Mouse (Mus musculus) limb, embryonic 12.5 days (tissue): ENCODE measurements around the gene Pafah2. TPM values are rescaled to one million over a fixed set of nuclear protein-coding genes. Genes with fewer than 3 reads are reported as not detected.

Source experiments
- ATAC-seq: fragments of 200-750 bp; cut with Nextera tagmentation; 2 replicates; pipeline ENCODE4 v1.8.0; 2017; ENCODE audit warnings: low read depth, moderate TSS enrichment; ENCODE audit not compliant: insufficient number of reproducible peaks, insufficient read depth, low FRiP score, low TSS enrichment
- H3K27ac ChIP-seq: fragments of 300-500 bp; sonication (generic); 2 replicates; pipeline ENCODE4 v1.5.1; 2016; ENCODE audit warnings: mild to moderate bottlenecking, moderate library complexity
- H3K27me3 ChIP-seq: fragments of 300-500 bp; sonication (generic); 2 replicates; pipeline ENCODE4 v1.6.1; 2016; ENCODE audit warnings: mild to moderate bottlenecking, moderate library complexity
- H3K36me3 ChIP-seq: fragments of 300-500 bp; sonication (generic); 2 replicates; pipeline ENCODE4 v1.6.1; 2016; ENCODE audit warnings: mild to moderate bottlenecking, moderate library complexity
- H3K4me1 ChIP-seq: fragments of 300-500 bp; sonication (generic); replicated peaks from 2 replicates; pipeline ENCODE4 v1.6.1; 2016
- H3K4me2 ChIP-seq: fragments of 300-500 bp; sonication (generic); 2 replicates; pipeline ENCODE4 v1.6.1; 2016; ENCODE audit warnings: mild to moderate bottlenecking, moderate library complexity
- H3K4me3 ChIP-seq: fragments of 300-500 bp; sonication (generic); replicated peaks from 2 replicates; pipeline ENCODE4 v1.5.1; 2016; ENCODE audit warnings: mild to moderate bottlenecking
- H3K9ac ChIP-seq: fragments of 300-500 bp; sonication (generic); replicated peaks from 2 replicates; pipeline ENCODE4 v1.6.1; 2016; ENCODE audit warnings: mild to moderate bottlenecking, moderate library complexity
- H3K9me3 ChIP-seq: fragments of 300-500 bp; sonication (generic); 2 replicates; pipeline ENCODE4 v1.6.1; 2016; ENCODE audit warnings: mild to moderate bottlenecking, moderate library complexity
- WGBS: fragments of 180-500 bp; shearing (Covaris S2); methylation state at CpG from one replicate; pipeline ENCODE4 v1.1.7; 2016; 5-methylcytosine and 5-hydroxymethylcytosine counted together
- polyA plus RNA-seq: library from polyadenylated mRNA; unstranded; fragments of >200 nt; fragmentation: Nextera tagmentation; extraction: Ambion mirVana; gene quantifications from 2 replicates; pipeline ENCODE4 v1.2.1, GENCODE M21; 2016

The Pafah2 gene
- polyA plus RNA-seq, 1 experiment from 2014 or later = 9.7 TPM

DNA sequence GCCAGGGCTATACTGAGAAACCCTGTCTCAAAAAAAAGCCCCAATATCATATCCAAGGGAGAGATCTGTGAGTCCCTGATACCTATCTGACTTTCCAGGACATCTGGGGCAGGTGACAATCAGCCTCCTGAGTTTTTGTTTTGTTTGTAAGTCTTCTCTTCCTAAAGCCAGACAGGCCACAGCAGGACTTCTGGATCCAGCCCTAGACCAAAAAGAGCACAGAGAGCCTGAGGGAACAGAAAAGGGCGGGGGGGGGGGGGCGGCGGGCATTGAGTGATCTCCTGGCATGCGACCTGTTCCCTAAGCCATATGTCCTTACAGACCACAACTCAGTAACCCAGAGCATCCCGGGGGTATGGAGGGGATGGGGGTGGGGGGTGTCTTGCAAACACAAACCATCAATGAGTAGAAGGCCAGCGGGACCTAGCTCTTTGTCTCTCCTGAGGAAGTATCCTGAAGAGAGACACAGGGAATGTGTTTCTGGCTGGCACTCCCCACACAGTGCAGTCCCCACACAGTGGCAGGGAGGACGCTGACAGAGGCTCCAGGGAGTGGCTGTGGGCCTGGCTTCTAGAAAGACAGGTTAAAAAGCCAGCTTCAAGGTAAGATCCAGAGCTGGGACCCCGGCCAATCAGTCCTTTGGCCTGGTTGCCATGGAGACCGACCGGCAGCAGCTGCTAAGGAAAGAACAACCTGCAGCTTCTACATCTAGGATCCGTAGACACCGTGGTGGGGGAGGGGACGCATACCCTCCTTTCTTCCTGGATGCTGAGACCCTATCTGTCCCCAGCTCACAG is 53.7 kb downstream of the Pafah2 start:
- Histone ChIP-seq H3K9me3 (no peaks in the 10 kb centered on the region), H3K27ac (no peak overlapping the region), H3K4me2 (0 out of 2 replicates have a peak overlapping the region, but pooled peaks have one; percentile 39), H3K27me3 (peaks cover 64% of the 10 kb centered on the region), H3K4me1 (peaks cover 21% of the 10 kb centered on the region), H3K9ac (no peak overlapping the region), H3K36me3 (no peaks in the 10 kb centered on the region), H3K4me3 (no peak overlapping the region)
- 25% methylated on average over 13 of the region's 13 CpGs for WGBS
- ATAC-seq = no peak

DNA sequence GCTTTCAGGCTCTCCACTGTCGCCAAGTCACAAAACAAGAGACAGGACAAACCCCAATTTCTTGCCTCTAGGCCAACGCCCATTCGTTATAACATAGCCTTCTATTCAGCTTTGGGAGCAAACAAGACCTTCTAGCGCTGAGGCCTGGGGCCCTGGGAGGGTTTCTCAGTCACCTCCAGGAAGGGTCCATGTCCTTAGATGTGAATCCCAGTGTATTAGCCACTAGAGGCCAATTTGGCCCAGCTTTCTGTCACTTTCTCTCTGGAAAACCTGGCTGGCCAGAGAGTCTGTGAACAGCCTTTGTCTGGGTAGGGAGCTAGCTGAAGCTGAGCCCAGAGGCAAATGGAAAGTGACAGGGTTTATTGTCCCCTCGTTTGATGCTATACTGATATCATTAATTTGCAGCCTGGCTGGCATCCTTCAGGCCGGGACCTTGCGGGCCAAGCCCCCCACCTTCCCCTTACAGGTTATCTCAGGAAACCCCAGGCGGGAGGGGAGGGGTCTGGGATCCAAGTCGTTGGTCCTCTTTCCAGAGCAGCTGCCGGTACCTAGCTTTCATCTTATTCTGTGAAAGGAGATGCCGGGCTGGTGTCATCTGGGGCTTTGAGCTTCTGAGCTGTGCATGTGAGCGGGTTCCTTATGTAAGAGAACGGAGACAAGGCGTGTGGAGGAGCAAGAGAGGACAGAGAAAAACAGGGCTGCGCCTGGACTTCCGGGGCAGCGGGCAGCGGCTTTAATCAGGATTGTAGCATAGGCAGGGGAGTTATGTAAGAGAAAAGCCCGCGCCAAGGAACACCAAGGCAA is 54.5 kb downstream of the Pafah2 start:
- no peak for ATAC-seq
- peaks cover 70% of the 10 kb centered on the region for H3K27me3 ChIP-seq

DNA sequence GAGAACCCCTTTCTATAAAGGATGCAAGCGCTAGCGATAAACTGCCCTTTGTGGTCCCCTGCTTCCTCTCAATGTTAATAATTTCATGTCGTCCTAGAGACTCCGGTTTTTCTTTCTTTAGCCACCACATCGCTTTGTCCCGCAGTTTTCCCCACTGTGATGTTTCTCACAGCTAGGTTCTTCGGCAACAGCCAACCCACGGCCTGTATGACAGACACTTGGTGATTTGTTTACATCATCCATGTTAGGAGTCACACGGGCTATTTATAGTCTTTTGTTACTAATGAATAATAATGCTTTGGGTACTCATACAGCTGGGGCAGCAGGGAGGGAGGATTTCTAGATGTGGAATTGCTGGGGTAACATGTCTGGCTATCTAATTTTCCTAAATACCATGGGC is 55.4 kb downstream of the Pafah2 start:
- no peak overlapping the region for H3K4me2 ChIP-seq
- no peak overlapping the region for H3K27ac ChIP-seq
- H3K4me1 ChIP-seq = peaks cover 21% of the 10 kb centered on the region
- no peaks in the 10 kb centered on the region for H3K9me3 ChIP-seq
- 75% methylated on average over 9 of the region's 9 CpGs for WGBS
- ATAC-seq = no peak
- no peak overlapping the region for H3K9ac ChIP-seq
- no peaks in the 10 kb centered on the region for H3K36me3 ChIP-seq
- peaks cover 70% of the 10 kb centered on the region for H3K27me3 ChIP-seq
- H3K4me3 ChIP-seq = no peak overlapping the region

More for the DNA sequence above, 54.5 kb downstream of the Pafah2 start:
- Histone ChIP-seq H3K36me3 (no peaks in the 10 kb centered on the region), H3K4me1 (peaks cover 21% of the 10 kb centered on the region), H3K27ac (no peak overlapping the region), H3K4me2 (peak overlapping the region; percentile 39), H3K4me3 (no peak overlapping the region; the same call in 1 of the 2 replicates), H3K9ac (0 out of 2 replicates have a peak overlapping the region, but pooled peaks have one; percentile 13), H3K9me3 (no peaks in the 10 kb centered on the region)
- WGBS = 18% methylated on average over 20 of the region's 20 CpGs

DNA sequence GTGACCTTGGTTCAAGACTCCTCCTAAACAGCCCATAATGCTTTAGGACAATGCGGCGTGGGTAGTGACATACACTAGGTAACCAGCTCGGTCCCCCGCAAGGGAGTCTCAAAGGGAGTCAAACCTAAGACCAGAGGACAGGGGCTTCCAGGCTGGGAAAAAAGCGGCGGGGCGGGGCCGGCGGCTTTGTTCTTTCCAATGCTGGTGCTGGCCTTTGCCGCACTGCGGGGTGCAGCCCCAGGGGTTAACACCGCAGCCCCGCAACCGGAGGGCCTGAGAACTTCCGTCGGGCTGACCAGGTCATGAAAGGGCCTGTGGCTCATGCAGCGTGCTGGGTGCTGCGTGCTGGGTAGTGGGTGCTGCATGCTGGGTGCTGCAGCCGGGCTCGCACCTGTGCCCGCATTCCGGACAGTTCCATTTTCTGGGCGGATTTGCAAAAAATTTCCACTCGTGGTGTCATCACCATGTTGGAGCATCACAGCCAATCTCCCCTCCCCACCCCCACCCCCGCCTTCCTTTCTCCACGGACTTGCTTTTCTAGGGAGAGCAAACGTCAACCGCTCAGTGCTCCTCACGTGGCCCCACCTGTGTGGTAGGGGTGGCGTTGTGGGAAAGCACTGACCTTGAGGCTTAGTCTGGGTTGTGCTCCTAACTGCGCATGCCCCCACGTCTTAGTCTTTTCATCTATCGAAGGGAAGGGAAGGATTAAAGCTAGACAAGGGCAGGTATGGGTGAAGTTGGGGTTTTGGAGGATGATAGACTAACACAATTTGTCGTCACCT is 57.7 kb downstream of the Pafah2 start:
- peak; percentile 31; the same call in 1 of the 2 replicates for ATAC-seq
- Histone ChIP-seq H3K4me1 (peaks cover 21% of the 10 kb centered on the region), H3K9me3 (no peaks in the 10 kb centered on the region), H3K27me3 (peaks cover 60% of the 10 kb centered on the region), H3K4me2 (peak overlapping the region; percentile 26), H3K27ac (no peak overlapping the region), H3K36me3 (no peaks in the 10 kb centered on the region), H3K4me3 (no peak overlapping the region), H3K9ac (no peak overlapping the region)
- WGBS = 26% methylated on average over 34 of the region's 34 CpGs

DNA sequence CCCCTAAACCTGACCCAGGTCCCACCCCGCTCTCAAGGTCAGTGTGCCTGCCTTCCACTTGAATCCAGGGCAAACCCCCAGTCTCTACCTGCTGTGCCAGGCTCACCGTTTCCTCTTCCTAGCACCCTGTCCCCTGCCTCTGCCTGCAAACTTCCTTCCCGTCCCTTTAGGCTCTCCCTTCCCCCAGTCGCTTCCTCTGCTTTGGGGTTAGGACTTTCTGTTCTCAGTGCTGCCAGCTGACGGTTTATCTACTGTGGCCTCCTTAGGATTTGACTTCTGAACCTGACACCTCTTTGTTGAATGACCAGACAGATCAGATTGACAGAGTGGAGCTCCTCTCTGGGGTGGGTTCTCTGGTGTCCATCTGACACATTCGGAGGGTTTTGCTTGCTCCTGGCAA is 59.2 kb downstream of the Pafah2 start:
- no peak overlapping the region for H3K4me3 ChIP-seq
- peaks cover 14% of the 10 kb centered on the region for H3K4me1 ChIP-seq
- H3K4me2 ChIP-seq = no peak overlapping the region
- no peak overlapping the region for H3K27ac ChIP-seq
- H3K27me3 ChIP-seq = peaks cover 54% of the 10 kb centered on the region
- no peak overlapping the region for H3K9ac ChIP-seq
- H3K9me3 ChIP-seq = no peaks in the 10 kb centered on the region
- no peak for ATAC-seq
- no peaks in the 10 kb centered on the region for H3K36me3 ChIP-seq
- 38% methylated on average over 6 of the region's 6 CpGs for WGBS

DNA sequence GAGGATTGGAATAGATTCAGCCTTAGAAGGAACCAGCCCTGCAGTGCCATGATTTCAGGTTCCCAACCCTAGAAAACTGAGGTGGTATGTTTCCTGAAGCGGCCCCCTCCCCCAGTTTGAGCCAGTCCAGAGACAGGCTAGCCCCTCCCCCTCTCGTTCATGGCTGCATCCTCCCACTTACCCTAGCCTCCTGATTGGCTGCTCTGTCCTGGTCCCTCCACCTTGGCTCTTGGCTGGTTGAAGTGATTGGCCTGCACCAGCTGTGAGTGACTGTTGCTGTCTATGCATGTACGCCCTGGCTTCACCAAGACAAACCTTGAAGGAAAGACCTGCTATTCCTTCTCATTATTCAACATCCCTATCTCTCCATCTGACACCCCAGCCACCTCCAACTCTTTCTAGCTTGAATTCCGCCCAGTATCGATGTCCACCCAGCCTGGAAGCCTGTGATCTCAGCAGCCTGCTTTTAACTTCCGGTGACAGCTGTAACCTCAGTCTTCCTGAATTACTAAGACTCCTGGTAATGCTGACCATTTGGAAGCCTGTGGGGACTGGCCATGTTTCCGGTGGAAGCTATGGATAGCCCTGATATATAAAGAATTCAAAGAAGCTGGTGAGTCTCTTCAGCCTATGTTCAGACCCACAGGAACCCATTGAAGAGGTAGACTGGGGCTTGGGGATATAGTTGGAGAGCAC is 61.2 kb downstream of the Pafah2 start:
- WGBS = 54% methylated on average over 7 of the region's 7 CpGs
- Histone ChIP-seq H3K9me3 (no peaks in the 10 kb centered on the region), H3K4me1 (peaks cover 5% of the 10 kb centered on the region; the same call in 1 of the 2 replicates), H3K4me3 (no peak overlapping the region), H3K27ac (no peak overlapping the region), H3K4me2 (no peak overlapping the region), H3K9ac (no peak overlapping the region), H3K27me3 (peaks cover 36% of the 10 kb centered on the region), H3K36me3 (no peaks in the 10 kb centered on the region)
- no peak for ATAC-seq

DNA sequence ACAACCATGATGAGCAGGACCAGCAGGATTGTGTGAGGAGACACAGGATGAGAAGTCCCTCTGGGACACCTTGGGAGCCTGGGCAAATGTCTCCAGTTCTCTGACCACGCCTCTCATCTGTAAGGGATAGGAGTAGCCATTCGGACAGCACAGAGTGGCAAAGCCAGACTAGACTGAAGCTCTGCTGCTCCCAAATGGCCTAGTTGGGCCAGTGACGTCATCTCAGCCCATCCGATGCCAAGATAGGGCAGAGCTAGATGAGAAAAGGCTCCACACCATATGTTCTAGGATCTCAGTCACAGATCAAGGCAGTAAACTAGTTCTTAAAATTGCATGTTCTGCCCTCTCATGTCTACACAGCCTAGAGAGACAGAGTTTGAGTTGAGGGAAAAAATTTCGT is 62.7 kb downstream of the Pafah2 start:
- H3K4me1 ChIP-seq = peaks cover 2% of the 10 kb centered on the region; the same call in 1 of the 2 replicates
- H3K9me3 ChIP-seq = no peaks in the 10 kb centered on the region
- H3K4me2 ChIP-seq = no peak overlapping the region
- H3K27ac ChIP-seq = no peak overlapping the region
- H3K36me3 ChIP-seq = no peaks in the 10 kb centered on the region
- H3K27me3 ChIP-seq = peaks cover 22% of the 10 kb centered on the region
- H3K9ac ChIP-seq = no peak overlapping the region
- WGBS = 72% methylated on average over 5 of the region's 5 CpGs
- H3K4me3 ChIP-seq = no peak overlapping the region
- no peak for ATAC-seq

DNA sequence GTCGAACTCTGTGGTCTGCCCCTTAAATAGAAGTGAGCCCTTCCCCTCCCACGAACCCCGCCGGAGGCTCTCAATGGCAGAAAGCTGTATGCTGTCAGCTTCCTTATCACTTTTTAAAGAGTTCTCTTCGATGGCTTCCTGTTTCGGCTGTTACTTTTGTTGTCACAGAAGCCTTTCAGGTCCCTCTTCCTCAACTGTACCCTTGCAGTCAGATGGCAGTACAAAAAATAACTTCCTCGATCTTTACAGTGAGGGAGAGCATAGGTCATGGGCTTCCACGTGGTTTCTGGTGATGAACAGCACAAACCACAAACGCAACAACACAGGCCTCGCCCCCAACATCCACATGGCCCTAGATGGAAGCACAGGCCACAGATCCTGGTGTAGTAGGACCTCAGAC is 64.2 kb downstream of the Pafah2 start:
- Histone ChIP-seq H3K9me3 (no peaks in the 10 kb centered on the region), H3K4me2 (no peak overlapping the region), H3K4me3 (no peak overlapping the region), H3K9ac (no peak overlapping the region), H3K4me1 (no peaks in the 10 kb centered on the region), H3K27me3 (peaks cover 9% of the 10 kb centered on the region; the same call in 1 of the 2 replicates), H3K27ac (no peak overlapping the region), H3K36me3 (no peaks in the 10 kb centered on the region)
- ATAC-seq = no peak
- WGBS = 79% methylated on average over 10 of the region's 10 CpGs

DNA sequence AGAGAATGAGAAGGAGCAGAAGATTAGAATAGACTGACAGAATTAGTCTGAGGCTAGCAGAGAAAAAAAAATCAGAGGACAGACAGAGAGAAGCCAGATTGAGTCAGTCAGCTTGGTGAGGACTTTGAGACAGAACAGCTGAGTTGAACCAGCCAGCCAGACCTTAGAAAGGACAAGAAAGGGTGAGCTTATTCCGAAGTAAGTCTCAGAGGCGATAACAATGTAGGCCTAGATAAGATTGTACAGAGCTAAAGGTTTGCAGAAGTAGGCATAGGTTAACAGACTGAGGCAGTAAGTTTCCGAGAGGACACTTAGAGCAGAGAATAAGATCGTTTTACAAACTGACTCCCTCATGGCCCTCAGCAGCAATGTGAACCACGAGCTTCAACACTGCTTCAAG is 65.1 kb downstream of the Pafah2 start:
- Histone ChIP-seq H3K9me3 (no peaks in the 10 kb centered on the region), H3K4me1 (0 out of 2 replicates have a peak, but pooled peaks cover 3% of the 10 kb centered on the region), H3K4me2 (no peak overlapping the region), H3K36me3 (no peaks in the 10 kb centered on the region), H3K4me3 (no peak overlapping the region), H3K9ac (no peak overlapping the region), H3K27ac (no peak overlapping the region), H3K27me3 (peaks cover 2% of the 10 kb centered on the region; the same call in 1 of the 2 replicates)
- 78% methylated on average over 5 of the region's 5 CpGs for WGBS
- no peak for ATAC-seq

DNA sequence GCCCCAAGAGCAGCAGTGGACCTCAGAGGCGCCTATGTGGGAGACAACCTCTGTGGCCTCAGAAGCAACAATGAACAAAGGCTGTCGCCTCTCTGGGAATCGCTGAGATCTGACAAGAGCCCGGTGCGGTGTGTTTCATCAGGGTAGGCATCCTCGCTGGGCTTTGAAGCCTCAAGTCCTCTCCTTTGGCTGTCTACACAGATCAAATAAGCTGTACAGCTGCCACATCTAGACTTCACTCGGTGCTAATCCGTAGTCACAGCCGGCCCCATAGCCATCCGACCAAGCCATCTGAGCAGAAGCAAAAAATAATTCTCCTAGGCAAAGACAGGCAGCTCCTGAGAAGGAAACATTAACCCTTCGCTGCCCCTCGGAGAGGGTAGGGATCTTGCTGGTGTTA is 69.7 kb downstream of the Pafah2 start:
- WGBS = 52% methylated on average over 12 of the region's 12 CpGs
- Histone ChIP-seq H3K9ac (no peak overlapping the region), H3K4me2 (no peak overlapping the region), H3K9me3 (no peaks in the 10 kb centered on the region), H3K27me3 (no peaks in the 10 kb centered on the region; the same call in 1 of the 2 replicates), H3K27ac (no peak overlapping the region), H3K4me1 (peaks cover 20% of the 10 kb centered on the region), H3K4me3 (no peak overlapping the region), H3K36me3 (peaks cover 3% of the 10 kb centered on the region)
- no peak for ATAC-seq
